Mouse (Mus musculus): ENCODE measurements at regions not wholly inside any gene's neighbourhood (a gene's known extent, or its start where the extent isn't known, plus 50 kb on each side); places are given as distances from the start of the nearest gene placed in this dataset.

GRCm38 (mm10) chr14:98882586-98882985, 111.5 kb downstream of the Rpl36a-ps1 start:
- no peak for ATAC-seq (ENCODE audit: low FRiP score, low read depth)
- H3K4me1 ChIP-seq, result no peaks in the 10 kb centered on the region
- H3K9me3 ChIP-seq, result no peaks in the 10 kb centered on the region
- H3K27me3 ChIP-seq, result no peaks in the 10 kb centered on the region
- H3K27ac ChIP-seq (replicated peaks), result no peak overlapping the region
- H3K4me2 ChIP-seq (replicated peaks), result no peak overlapping the region
- 91% methylated on average over 10 of the region's 10 CpGs for WGBS
- no peak overlapping the region for H3K9ac ChIP-seq (replicated peaks)
- H3K36me3 ChIP-seq, result no peaks in the 10 kb centered on the region
- H3K4me3 ChIP-seq, result no peak overlapping the region

- no peak overlapping the region for H3K4me2 ChIP-seq (replicated peaks)
- 83% methylated on average over 3 of the region's 3 CpGs for WGBS
- H3K4me3 ChIP-seq, result no peak overlapping the region
- H3K9me3 ChIP-seq, result no peaks in the 10 kb centered on the region
- H3K9ac ChIP-seq (replicated peaks), result no peak overlapping the region
- H3K27me3 ChIP-seq, result no peaks in the 10 kb centered on the region
- H3K36me3 ChIP-seq, result no peaks in the 10 kb centered on the region
- no peak overlapping the region for H3K27ac ChIP-seq (replicated peaks)
- no peaks in the 10 kb centered on the region for H3K4me1 ChIP-seq
- ATAC-seq (ENCODE audit: low FRiP score, low read depth), result no peak
Observed at GRCm38 (mm10) chr14:98877956-98878355, 116.2 kb downstream of the Rpl36a-ps1 start.

- Histone ChIP-seq H3K27ac (replicated peaks) (no peak overlapping the region), H3K4me2 (replicated peaks) (no peak overlapping the region), H3K27me3 (0 out of 2 replicates have a peak, but pooled peaks cover 2% of the 10 kb centered on the region), H3K36me3 (no peaks in the 10 kb centered on the region), H3K9ac (replicated peaks) (no peak overlapping the region), H3K9me3 (no peaks in the 10 kb centered on the region), H3K4me1 (no peaks in the 10 kb centered on the region), H3K4me3 (no peak overlapping the region)
- WGBS, result 87% methylated on average over 9 of the region's 9 CpGs
- no peak for ATAC-seq (ENCODE audit: low FRiP score, low read depth)
Observed at GRCm38 (mm10) chr14:98873446-98873845, 120.7 kb downstream of the Rpl36a-ps1 start.

GRCm38 (mm10) chr14:98869888-98870287, 124.2 kb downstream of the Rpl36a-ps1 start:
- no peak for ATAC-seq (ENCODE audit: low FRiP score, low read depth)
- Histone ChIP-seq H3K4me2 (replicated peaks) (no peak overlapping the region), H3K36me3 (no peaks in the 10 kb centered on the region), H3K9ac (replicated peaks) (no peak overlapping the region), H3K4me1 (no peaks in the 10 kb centered on the region), H3K27ac (replicated peaks) (no peak overlapping the region), H3K27me3 (0 out of 2 replicates have a peak, but pooled peaks cover 2% of the 10 kb centered on the region), H3K9me3 (no peaks in the 10 kb centered on the region), H3K4me3 (no peak overlapping the region)
- WGBS, result 85% methylated on average over 6 of the region's 6 CpGs

- no peaks in the 10 kb centered on the region; the same call in 1 of the 2 replicates for H3K4me1 ChIP-seq
- H3K27ac ChIP-seq (replicated peaks), result no peak overlapping the region
- 0 out of 2 replicates have a peak, but pooled peaks cover 2% of the 10 kb centered on the region for H3K27me3 ChIP-seq
- H3K36me3 ChIP-seq, result no peaks in the 10 kb centered on the region
- H3K9me3 ChIP-seq, result no peaks in the 10 kb centered on the region
- no peak overlapping the region for H3K4me2 ChIP-seq (replicated peaks)
- H3K9ac ChIP-seq (replicated peaks), result no peak overlapping the region
- no peak for ATAC-seq (ENCODE audit: low FRiP score, low read depth)
- H3K4me3 ChIP-seq, result no peak overlapping the region
Observed at GRCm38 (mm10) chr14:98866880-98867279, 127.2 kb downstream of the Rpl36a-ps1 start.

GRCm38 (mm10) chr14:98864001-98864400, 130.1 kb downstream of the Rpl36a-ps1 start:
- Histone ChIP-seq H3K9me3 (no peaks in the 10 kb centered on the region), H3K27me3 (no peaks in the 10 kb centered on the region), H3K9ac (replicated peaks) (no peak overlapping the region), H3K36me3 (no peaks in the 10 kb centered on the region), H3K4me3 (no peak overlapping the region), H3K4me1 (no peaks in the 10 kb centered on the region; the same call in 1 of the 2 replicates), H3K27ac (replicated peaks) (no peak overlapping the region), H3K4me2 (replicated peaks) (no peak overlapping the region)
- no peak for ATAC-seq (ENCODE audit: low FRiP score, low read depth)
- WGBS, result 90% methylated on average over 6 of the region's 6 CpGs

GRCm38 (mm10) chr14:98863598-98863997, 130.5 kb downstream of the Rpl36a-ps1 start:
- H3K27ac ChIP-seq (replicated peaks), result no peak overlapping the region
- 90% methylated on average over 11 of the region's 11 CpGs for WGBS

GRCm38 (mm10) chr14:98862095-98862735, 131.9 kb downstream of the Rpl36a-ps1 start:
- Histone ChIP-seq H3K9me3 (no peaks in the 10 kb centered on the region), H3K27me3 (no peaks in the 10 kb centered on the region), H3K36me3 (no peaks in the 10 kb centered on the region), H3K4me2 (replicated peaks) (no peak overlapping the region), H3K27ac (replicated peaks) (no peak overlapping the region), H3K9ac (replicated peaks) (no peak overlapping the region), H3K4me3 (no peak overlapping the region), H3K4me1 (no peaks in the 10 kb centered on the region; the same call in 1 of the 2 replicates)
- peak; percentile 82 for ATAC-seq (ENCODE audit: low FRiP score, low read depth)
- WGBS, result 45% methylated on average over 5 of the region's 5 CpGs

More at GRCm38 (mm10) chr14:98863598-98863997, 130.5 kb downstream of the Rpl36a-ps1 start:
- Histone ChIP-seq H3K9me3 (no peaks in the 10 kb centered on the region), H3K4me2 (replicated peaks) (no peak overlapping the region), H3K4me1 (no peaks in the 10 kb centered on the region; the same call in 1 of the 2 replicates), H3K9ac (replicated peaks) (no peak overlapping the region), H3K27me3 (no peaks in the 10 kb centered on the region), H3K36me3 (no peaks in the 10 kb centered on the region), H3K4me3 (no peak overlapping the region)
- no peak for ATAC-seq (ENCODE audit: low FRiP score, low read depth)

- no peak for ATAC-seq (ENCODE audit: low FRiP score, low read depth)
- no peaks in the 10 kb centered on the region for H3K9me3 ChIP-seq
- no peaks in the 10 kb centered on the region for H3K27me3 ChIP-seq
- H3K9ac ChIP-seq (replicated peaks), result no peak overlapping the region
- WGBS, result 89% methylated on average over 7 of the region's 7 CpGs
- H3K4me2 ChIP-seq (replicated peaks), result no peak overlapping the region
- H3K27ac ChIP-seq (replicated peaks), result no peak overlapping the region
- no peaks in the 10 kb centered on the region; the same call in 1 of the 2 replicates for H3K4me1 ChIP-seq
- H3K36me3 ChIP-seq, result no peaks in the 10 kb centered on the region
- H3K4me3 ChIP-seq, result no peak overlapping the region
Observed at GRCm38 (mm10) chr14:98858801-98859200, 135.3 kb downstream of the Rpl36a-ps1 start.

GRCm38 (mm10) chr14:98848500-98848899, 145.6 kb downstream of the Rpl36a-ps1 start:
- Histone ChIP-seq H3K36me3 (no peaks in the 10 kb centered on the region), H3K4me2 (replicated peaks) (no peak overlapping the region), H3K9me3 (no peaks in the 10 kb centered on the region), H3K4me3 (no peak overlapping the region), H3K4me1 (0 out of 2 replicates have a peak, but pooled peaks cover 2% of the 10 kb centered on the region), H3K9ac (replicated peaks) (no peak overlapping the region), H3K27me3 (no peaks in the 10 kb centered on the region), H3K27ac (replicated peaks) (no peak overlapping the region)
- no peak for ATAC-seq (ENCODE audit: low FRiP score, low read depth)
- WGBS, result 78% methylated on average over 1 of the region's 1 CpGs

- no peak overlapping the region for H3K9ac ChIP-seq (replicated peaks)
- no peak for ATAC-seq (ENCODE audit: low FRiP score, low read depth)
- H3K27me3 ChIP-seq, result no peaks in the 10 kb centered on the region
- no peaks in the 10 kb centered on the region for H3K9me3 ChIP-seq
- no peak overlapping the region for H3K4me2 ChIP-seq (replicated peaks)
- H3K27ac ChIP-seq (replicated peaks), result no peak overlapping the region
- no peaks in the 10 kb centered on the region for H3K4me1 ChIP-seq
- H3K36me3 ChIP-seq, result no peaks in the 10 kb centered on the region
- 85% methylated on average over 2 of the region's 2 CpGs for WGBS
- no peak overlapping the region for H3K4me3 ChIP-seq
Observed at GRCm38 (mm10) chr14:98844221-98844620, 149.9 kb downstream of the Rpl36a-ps1 start.

- Histone ChIP-seq H3K9ac (replicated peaks) (no peak overlapping the region), H3K4me3 (no peak overlapping the region), H3K4me2 (replicated peaks) (no peak overlapping the region), H3K9me3 (no peaks in the 10 kb centered on the region), H3K36me3 (no peaks in the 10 kb centered on the region), H3K27me3 (no peaks in the 10 kb centered on the region), H3K4me1 (peaks cover 11% of the 10 kb centered on the region), H3K27ac (replicated peaks) (no peak overlapping the region)
- no peak for ATAC-seq (ENCODE audit: low FRiP score, low read depth)
- 90% methylated on average over 5 of the region's 5 CpGs for WGBS
Observed at GRCm38 (mm10) chr14:98834316-98834715, 159.8 kb downstream of the Rpl36a-ps1 start.

Measured in midbrain, embryonic 12.5 days (tissue).